Mouse (Mus musculus) lung, adult 18-20 months (tissue): ENCODE results near the gene Tmem52.

Source experiments
- DNase-seq, 2 experiments: peaks; one replicate each; pipeline ENCODE4 v3.0.0; 2022; ENCODE audit warnings: mixed read lengths in 2 of 2

Gene Tmem52

DNA sequence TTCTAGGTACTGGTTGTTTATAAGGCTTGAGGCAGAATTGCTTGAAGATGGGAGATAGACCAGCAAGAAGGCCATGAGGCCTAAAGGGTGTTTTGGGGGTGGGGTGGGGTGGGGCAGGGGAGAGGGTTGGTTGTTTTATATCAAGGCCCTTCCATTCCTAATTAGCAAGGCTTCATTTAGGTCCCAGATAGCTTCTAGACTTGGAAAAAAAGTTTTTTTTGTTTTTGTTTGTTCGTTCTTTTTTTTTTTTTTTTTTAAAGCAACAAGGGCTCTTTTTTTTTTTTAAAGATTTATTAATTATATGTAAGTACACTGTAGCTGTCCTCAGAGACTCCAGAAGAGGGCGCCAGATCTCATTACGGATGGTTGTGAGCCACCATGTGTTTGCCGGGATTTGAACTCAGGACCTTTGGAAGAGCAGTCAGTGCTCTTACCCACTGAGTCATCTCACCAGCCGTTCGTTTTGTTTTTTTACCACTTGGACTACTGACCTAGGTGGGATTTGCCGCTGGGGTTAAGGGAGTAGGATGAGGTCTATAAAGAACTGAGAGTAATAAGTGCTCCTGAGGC is 49.1 kb downstream of the Tmem52 start:
- no peak for DNase-seq
